Mouse (Mus musculus): ENCODE data around the gene Sfta2.

The Sfta2 gene

DNA sequence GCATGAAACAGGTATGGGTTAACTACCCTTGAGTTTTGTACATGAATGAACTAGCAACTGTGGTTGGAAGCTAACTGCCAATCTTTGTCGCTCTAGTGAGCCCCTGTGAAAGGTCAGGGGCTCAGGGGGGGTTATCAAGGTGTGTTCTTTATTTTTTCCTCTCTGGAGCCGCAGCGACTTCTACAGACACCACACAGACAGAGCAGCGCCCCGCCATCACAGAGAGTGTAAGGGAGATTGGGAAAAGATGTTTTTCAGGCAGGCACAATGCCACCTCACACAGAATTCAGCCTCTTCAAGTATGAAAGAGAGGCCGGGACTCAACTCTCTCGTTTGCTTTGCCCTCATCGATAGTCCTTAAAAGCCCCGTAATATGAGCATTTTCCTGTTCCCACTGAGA lies 9.2 kb upstream of the Sfta2 start:
- no peak for DNase-seq (ENCODE audit: low spot score in 2 of 2)

DNA sequence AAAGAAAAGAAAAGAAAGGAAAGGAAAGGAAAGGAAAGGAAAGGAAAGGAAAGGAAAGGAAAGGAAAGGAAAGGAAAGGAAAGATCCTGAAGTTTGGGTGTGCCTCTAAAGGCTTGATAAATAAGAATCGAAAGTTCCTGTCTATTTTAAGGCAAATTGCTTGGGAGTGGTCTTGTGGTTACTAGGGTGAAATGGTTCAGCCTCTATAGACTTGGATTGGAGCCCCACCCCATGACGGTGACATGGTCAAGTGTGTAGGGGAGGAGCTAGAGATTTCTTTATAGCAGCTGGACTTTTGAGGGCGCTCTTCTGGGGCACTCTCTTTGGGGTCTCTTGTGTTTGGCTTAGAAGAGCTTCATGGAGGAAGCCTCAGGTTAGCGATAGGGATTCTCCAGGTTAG lies 7.6 kb upstream of the Sfta2 start:
- DNase-seq (ENCODE audit: low spot score in 2 of 2) = no peak

DNA sequence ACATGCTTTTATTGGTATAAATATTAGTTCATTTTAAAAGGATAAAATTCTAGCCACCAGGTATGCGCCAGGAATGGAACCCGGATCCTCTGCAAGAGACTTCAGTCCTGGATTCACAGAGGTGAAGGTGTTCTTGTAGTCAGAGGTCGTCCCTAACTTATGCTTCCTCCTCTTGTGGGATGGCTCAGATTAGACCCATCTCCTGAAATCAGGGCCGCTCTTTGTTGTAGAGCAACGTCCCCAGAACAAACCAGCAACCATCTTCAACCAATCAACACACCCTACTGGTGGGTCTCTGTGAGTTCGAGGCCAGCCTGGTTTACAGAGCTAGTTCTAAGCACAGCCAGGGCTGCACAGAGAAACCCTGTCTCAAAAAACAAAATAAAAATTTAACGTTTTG lies 6.9 kb upstream of the Sfta2 start:
- DNase-seq (ENCODE audit: low spot score in 2 of 2) = no peak

DNA sequence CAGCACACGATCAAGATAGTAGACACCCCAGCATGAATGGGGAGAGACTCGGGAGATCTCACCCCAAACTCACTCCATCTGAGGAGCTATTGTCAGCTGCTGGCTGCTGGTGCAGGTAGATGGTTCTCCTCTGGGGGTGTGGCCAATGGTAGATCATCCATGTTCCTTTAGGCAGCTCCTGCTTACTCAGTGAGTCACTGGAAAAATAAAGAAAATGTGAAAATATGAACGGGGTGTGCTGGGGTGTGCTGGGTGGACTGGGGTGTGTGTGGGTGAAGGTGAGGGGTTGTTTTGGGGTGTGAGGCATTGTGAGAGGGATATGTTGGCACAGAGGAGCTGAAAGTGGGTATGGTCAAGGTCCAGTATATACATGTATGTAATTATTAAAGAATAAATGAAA lies 4.0 kb upstream of the Sfta2 start:
- no peak for DNase-seq (ENCODE audit: low spot score in 2 of 2)

DNA sequence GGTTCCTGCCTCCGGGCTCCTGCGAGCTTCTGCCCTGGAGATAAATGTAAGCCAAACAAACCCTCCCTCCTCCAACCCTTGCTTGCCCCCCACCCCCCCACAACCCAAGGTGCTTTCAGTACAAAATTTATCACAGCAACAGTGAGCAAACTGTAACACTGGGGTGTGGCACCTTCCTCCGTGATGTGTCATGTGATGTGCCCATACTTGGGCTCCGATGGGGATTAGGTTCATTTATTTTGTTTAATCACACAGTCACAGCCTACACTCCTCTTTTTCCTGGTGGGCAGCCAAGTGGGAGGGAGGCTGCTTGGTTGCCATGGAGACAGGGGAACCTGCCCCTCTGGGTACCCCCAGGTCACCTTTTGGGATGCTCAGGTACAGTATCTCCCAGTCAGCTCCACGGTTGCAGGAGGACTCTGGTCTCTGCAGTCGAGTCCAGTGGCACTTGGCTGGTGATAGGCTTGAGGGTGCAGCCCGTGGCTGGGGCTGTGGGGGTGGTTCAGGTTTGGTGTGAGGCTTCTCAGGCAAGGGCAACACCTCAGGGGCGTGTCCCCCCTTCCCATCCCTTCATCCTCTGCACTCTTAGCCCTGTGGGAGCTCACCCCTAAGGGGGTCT lies 496 bp downstream of the Sfta2 start:
- DNase-seq (ENCODE audit: low spot score in 2 of 2) = no peak

DNA sequence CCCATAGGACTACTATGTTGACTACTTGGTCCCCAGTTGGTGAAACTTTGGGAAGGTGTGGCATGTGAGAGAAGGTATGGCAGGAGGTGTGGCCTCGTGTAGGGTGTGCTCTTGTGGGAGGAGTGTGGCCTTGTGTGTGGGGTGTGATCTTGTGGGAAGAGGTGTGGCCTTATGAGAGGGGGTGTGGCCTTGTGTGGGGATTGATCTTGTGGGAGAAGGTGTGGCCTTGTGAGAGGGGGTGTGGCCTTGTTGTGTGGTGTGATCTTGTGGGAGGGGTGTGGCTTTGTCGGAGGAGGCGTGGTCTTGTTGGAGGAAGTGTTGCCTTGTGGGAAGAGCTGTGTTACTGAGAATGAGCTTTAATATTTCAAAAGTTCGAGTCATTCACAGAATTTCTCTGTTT lies 15.8 kb downstream of the Sfta2 start:
- no peak for DNase-seq (ENCODE audit: low spot score in 2 of 2)

DNA sequence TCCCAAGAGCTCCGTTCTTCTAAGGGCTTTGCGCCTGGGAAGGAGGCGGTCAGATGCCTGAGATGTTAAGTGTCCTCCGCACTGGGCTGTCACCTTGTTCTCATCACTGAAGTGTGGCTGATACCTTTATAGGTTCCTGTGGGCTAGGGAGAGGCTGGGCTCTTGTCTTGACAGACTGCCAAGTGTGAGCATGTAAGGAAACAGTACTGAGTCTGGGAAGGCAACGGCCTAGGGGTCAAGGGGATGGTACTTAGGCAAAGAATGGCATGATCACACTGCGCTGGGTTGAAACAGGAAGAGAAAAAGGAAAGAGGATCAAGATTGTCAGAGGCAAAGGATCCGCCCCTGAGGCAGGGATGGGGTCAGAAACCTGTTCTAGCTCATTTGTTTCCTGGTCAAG lies 25.2 kb downstream of the Sfta2 start, which contains the start of gene Gm9573:
TSS of gene Gm9573 (minus strand) at position 101 of the 400 bp plus-strand sequence.
- DNase-seq (ENCODE audit: low spot score in 2 of 2) = no peak

DNA sequence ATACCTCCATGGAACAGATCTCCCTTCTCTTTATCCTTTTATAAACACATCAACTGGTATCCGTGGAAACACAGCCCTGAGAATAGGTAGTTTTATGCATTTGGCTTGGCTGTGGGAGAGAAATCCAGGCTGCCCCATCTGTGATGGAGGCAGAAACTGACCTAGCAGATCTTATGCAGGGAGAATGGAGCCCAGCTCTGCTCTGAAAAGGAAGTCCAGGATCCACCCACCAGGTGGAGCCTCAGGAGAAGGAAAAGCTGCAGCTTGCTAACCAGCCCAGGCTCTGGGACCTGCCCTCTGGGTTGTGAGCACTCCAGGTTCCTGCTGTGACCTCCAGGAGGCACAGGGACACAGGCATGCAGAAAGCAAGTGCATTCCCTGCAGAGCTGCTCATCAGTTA lies 32.6 kb downstream of the Sfta2 start:
- DNase-seq (ENCODE audit: low spot score in 2 of 2) = peak in 1 of 2 experiments; percentile 24

DNA sequence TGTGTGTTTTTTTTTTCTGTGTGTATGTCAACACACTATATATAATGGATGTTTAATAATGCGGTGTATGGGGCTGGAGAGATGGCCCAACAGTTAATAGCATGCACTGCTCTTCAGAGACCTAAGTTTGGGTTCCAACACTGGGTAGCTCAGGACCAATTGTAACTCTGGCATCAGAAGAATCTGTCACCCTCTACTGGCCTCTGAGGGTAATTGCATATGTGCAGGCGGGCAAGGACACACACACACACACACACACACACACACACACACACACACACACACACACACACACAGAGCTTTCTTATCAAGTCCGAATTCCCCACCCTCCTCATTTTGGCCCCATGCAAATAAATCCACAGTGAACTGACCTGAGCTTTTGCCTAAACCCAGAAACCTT lies 33.9 kb downstream of the Sfta2 start:
- DNase-seq (ENCODE audit: low spot score in 2 of 2) = no peak

DNA sequence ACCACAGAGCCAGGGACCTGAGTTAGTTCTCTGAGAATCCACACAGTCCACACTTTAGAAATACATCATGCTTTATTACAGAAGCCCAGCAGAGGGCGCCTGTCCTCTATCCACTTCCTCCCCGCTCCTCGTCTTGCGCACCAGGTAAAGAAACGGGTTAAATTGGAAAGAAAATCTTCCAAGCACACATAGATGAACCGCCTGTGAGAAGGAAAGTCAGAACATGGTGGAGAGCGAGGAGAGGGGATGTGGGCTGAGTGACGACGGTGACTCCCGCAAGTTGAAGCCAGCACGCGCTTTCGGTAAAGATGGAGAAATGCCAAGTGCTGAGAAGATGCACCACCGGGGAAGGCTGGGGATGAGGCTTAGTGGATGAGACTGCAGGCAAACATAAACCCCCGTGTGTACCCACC lies 34.4 kb downstream of the Sfta2 start:
- peak; percentile 52 to 77 for DNase-seq (ENCODE audit: low spot score in 2 of 2)

DNA sequence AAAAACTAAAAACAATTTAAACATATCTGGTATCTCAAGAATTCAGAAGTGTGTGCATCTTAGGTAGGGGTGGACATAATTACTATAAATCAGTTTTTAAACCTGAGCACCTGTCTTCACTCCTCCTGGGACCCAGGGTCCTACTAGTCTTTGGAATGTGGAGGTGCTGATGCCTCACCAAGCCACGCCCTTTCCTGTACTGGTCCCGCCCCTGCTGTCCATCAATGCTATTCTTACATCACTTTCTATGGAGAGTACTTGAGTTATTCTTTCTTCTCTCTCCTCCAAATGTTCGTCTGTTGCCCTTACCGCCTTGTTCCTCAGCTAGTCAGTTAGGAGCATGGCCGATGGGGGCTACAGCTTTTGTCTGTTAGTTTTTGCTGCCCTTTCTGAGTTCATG lies 35.0 kb downstream of the Sfta2 start:
- no peak for DNase-seq (ENCODE audit: low spot score in 2 of 2)

DNA sequence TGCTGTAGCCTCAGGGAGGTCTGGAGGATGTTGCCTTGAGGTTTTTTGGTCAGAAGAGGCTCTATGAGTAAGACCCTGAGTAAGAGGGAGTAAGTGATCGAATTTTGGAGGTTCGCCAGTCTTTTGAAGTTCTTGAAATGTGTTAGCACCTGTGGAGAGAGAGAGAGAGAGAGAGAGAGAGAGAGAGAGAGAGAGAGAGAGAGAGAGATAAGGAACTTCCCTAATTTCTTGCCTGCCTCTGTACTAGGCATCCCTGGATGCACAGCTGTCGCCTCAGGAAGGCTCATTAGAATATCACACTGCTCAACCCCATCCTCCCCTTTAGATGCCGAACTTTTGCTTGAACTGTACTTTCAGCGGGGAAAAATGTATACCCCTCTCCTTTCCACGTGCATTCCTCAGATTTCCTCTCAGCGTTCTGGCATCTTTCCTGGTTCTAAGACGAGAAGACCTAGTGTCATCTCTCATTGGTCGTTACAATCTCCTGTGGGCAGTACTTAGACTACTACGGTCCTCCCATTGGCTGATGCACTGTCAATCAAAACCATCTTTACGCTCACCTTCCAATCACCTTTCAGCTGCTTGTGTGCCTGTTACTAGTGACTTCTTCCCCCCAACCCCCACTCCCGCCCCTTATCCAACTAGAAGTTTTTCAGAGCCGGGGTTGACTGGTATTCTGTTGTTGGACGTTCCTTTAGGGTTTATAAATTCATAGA lies 37.3 kb downstream of the Sfta2 start:
- peak in 1 of 2 experiments; percentile 70 for DNase-seq (ENCODE audit: low spot score in 2 of 2)

DNA sequence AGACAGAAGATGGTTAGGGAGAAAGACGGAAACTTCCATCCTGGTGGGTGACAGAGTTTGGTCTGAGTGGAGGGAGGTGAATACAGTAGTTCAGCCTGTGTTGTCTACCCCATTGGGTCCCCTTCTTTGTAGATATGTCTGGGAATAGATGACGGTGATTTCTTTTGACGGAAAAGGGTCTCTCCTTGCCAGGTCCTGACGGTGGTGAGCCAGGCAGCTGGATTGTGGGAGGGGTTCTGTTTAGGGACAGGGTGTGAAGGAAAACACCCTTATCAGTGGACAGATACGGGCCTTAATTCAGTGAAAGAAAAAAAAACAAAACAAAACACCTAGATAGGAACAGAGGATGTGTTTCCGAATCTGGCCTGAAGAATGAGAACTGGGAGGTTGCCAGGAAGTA lies 38.0 kb downstream of the Sfta2 start:
- no peak for DNase-seq (ENCODE audit: low spot score in 2 of 2)

DNA sequence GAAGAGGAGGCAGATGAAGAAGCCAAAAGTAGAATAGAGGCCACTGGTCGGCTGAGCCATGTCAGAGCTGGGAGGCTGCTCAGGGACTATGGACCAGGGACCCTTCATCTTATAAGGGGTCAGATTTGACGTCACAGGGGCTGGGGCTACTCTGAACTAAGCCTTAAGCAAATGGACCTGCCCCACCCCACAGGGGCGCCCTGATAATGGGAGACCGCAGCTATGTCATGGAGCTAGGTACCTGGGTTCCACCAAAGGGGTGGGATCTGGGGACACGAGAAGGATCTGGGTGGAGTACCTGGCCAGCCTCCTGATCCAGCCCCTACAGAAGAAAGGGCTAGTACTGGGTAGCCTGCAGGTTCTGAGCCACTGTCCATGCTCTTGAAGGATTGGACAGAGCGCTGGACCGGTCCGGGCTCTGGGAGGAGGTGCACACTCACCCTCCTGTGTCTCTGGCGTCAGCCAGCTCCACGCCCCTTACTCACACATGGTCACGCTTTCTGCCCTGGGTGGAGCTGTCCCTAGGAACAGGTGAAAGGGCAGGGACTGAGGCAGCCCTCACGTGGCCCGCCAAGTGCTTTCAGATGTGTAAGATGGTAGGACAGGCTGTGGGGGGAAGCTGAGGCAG lies 42.4 kb downstream of the Sfta2 start, which contains the start of gene Mucl3:
TSS of gene Mucl3 (minus strand) at position 87 of the 628 bp plus-strand sequence.
- no peak for DNase-seq (ENCODE audit: low spot score in 2 of 2)

DNA sequence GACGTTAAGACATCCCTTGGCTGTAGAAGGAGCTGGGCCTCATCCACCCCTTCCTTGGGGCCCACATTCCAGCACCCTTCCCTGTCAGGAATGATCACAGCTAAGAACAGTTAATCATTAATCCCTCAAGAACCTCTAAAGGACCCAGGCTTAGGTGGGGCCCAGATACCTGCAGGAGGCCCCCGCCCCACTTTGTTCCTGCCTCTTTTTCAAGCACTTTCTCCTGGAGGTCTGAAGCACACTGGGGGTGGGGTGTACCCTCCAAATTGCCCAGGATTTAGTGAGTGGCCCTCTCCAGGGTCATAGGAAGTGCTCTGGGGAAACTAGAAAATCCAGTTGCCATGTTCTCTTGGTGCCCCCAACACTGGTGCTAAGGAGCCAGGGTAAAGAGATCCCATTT lies 48.1 kb downstream of the Sfta2 start:
- DNase-seq (ENCODE audit: low spot score in 2 of 2) = no peak

DNA sequence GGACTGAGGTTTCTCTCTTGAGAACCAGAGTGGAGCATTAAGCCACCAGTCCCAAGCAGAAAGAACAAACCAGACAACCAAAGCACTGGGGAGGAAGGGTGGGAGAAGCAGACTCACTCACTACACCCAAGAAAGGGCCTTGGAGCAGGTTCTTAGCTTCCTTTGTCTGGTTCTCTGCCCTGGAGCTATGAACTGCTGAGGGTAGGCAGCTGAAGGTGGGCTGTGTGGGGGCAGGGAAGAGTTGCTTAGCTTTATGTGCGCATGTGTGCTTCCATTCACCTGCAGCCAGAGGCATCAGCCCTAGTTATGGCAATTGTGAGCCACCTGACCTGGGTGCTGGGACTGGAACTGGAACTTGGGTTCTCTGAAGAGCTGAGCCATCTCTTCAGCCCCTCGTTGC lies 51.7 kb downstream of the Sfta2 start:
- DNase-seq (ENCODE audit: low spot score in 2 of 2) = no peak

DNA sequence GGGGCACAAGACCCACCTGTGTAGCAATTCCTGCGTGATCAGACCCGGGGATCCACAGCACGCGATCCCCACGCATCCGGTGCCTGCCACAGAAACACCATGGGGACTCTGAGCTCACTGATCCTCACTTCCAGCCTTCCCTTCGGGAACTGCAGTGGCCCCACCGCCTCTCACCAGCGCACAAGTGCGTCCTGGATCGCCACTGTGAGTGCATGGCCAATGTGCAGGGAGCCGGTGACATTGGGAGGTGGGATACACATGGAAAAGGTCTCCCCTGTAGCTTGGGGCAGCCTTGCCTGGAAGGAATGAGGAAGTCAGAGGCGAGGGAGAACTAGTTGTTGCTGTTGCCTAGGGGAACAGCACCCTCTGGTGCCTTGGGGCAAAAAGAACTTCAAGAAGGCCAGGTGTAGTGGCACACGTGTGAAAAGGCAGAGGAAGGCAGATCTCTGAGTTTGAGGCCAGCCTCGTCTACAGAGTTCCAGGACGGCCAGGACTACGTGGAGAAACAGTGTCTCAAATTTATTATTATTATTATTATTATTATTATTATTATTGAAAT lies 64.7 kb downstream of the Sfta2 start:
- DNase-seq (ENCODE audit: low spot score in 2 of 2) = no peak

DNA sequence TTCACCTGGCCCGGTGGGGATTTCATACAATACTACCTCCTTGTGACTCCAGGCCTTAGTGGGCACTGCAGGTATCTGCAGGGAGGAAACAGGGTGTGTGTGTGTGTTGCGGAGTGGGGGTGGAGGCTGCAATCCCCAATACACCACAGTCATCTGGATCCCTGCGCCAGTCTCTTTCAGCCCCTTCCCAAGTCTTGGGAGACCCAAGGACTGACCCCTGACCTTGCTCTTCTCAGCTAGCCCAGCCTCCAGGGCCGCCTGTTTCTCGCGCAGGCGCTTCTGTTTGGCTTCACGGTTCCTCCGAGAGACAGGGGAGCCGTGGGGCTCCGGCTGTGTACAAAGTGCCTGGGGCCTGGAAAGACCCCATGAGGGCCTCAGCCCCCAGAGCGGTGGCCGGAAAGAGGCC lies 65.5 kb downstream of the Sfta2 start:
- peak in 1 of 2 experiments; percentile 38 for DNase-seq (ENCODE audit: low spot score in 2 of 2)

DNA sequence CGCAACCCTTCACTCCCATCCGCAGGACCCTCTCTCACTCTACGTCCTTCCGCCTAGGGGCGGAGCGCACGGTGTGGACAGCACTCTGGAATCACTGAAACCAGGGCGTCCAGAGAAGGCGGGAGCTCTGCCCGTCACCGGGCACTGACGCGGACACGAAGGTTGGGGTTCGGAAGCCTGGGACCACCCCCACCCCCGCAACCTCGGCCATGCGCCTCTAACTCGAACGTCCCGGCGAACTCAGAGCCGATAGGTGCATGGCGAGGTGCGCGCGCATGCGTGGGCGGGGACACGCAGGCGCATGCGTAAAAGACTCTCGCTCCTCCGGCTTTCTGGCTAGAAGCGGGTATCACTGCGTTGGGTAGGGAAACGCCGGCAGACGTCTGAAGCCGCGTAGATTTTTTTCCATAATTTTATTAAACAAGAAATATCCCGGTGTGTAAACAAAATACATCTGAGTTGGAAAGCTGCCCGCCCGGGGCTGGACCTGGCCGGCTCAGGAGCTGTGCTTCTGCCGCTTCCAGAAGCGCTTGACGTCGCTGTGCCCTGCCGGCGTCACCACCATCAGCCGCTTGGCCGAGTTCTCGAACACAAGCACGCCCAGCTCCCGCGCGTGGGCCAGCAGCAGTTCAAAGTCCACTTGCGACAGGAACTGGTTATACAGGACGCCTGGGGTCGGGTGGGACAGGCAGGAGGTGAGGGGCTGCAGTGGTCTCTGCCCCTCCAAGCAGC lies 66.2 kb downstream of the Sfta2 start, which contains the start of gene Vars2:
TSS of gene Vars2 (minus strand) at position 259 of the 732 bp plus-strand sequence.
- peak; percentile 96 to 99 for DNase-seq (ENCODE audit: low spot score in 2 of 2)

DNA sequence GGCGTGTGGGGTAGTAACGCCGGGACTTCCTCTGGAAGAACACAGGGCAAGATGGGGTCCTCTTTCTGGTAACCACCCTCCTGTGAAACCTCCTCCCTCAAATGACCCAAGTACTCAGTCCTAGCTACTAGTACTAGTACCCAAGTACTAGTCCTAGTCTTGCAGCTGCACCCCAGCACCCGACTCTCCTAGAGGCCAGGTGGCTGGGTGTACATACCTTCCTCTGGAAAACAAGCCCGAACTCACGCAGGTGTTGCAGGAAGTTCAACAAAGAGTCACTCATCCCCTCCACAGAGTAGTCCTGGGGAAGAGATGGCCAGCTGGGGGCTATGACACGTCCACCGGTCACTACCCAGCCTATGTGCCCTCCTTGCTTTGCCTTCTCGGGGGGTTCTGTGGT lies 68.4 kb downstream of the Sfta2 start:
- no peak for DNase-seq (ENCODE audit: low spot score in 2 of 2)

DNA sequence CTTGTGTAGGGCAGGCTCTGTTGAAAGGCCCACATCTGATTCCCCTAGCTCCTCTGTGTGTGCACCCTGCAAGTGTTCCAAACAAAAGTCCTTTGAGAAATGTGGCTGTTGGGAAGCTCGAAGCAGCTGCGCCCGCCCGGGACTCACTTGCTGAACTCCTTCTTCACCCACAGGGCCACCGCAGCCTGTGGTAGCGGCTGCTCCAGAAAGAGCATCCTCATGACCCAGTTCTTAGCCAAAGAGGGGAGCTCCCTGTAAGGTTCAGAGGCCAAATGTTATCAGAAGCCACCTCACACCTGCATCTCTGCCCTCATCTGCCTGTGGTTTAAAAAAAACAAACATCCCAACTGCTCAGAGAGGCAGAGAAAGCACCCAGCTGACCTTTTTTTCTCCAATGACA lies 70.5 kb downstream of the Sfta2 start:
- no peak for DNase-seq (ENCODE audit: low spot score in 2 of 2)

DNA sequence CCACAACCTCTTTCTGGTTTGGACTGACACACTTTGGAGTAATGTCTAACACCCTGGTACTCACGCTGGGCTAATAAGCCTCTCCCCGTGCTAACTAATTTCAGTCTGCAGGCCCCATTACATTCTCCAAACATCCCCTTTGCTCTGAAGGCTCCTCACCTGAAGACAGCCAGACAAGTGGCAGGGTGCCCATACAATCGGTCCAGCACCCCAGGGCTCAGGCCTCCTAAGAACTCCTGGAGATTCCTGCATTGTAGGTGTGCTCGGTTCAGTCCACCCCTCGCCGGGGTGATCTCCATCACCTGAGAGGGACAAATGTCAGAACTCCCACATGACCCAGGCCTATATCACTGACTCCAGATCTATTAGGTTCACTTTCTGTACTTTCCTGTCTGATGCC lies 71.2 kb downstream of the Sfta2 start:
- DNase-seq (ENCODE audit: low spot score in 2 of 2) = no peak

Measured in cerebellum, postnatal 4 days (tissue).